Mouse (Mus musculus) T-cell, adult 66 days (primary cell): ENCODE results near the gene Gm10057. TPM values are rescaled to one million over a fixed set of nuclear protein-coding genes. Genes with fewer than 3 reads are reported as not detected.

ENCODE experiments used
- total RNA-seq, 2 experiments: library from RNA; stranded (reverse); gene quantifications; 3 replicates in 1 of 2; 4 replicates in 1 of 2; pipeline ENCODE4 v1.2.4; 2023

The Gm10057 gene
- not detected for total RNA-seq

GRCm38 (mm10) chrX:154054939-154055338, at the start of gene Gm10057:
Gm10057 (minus strand) TSS chrX:154055039.

GRCm38 (mm10) chrX:154033727-154034126, 21.1 kb downstream of the Gm10057 start, which contains the start of gene 4921511M17Rik:
4921511M17Rik (minus strand) TSS chrX:154033827.

GRCm38 (mm10) chrX:154012540-154012939, 42.3 kb downstream of the Gm10057 start, which contains the start of gene Samt1:
Samt1 (minus strand) TSS chrX:154012640.

Other genes starting within 250 kb of the Gm10057 start
- 1 to 10 TPM; 2.5 to 3.6 TPM for gene Spin2c, start 222.8 kb downstream of the Gm10057 start, total RNA-seq
- not detected for gene Samt1, start 42.4 kb downstream of the Gm10057 start, total RNA-seq
- not detected for gene 4921511M17Rik, start 21.2 kb downstream of the Gm10057 start, total RNA-seq
- gene Gm15140, start 65.6 kb upstream of the Gm10057 start, total RNA-seq, result not detected